Mouse (Mus musculus) brain, embryonic 18.5 days (tissue): ENCODE data around the gene Yipf4.
A peak's percentile ranks its signal among the peaks of the same experiment; 100 is the strongest.

ENCODE experiments used
- DNase-seq: peaks from one replicate; pipeline ENCODE4 v3.0.0-alpha.2; 2012; ENCODE audit warnings: low read depth, low spot score

The Yipf4 gene

DNA sequence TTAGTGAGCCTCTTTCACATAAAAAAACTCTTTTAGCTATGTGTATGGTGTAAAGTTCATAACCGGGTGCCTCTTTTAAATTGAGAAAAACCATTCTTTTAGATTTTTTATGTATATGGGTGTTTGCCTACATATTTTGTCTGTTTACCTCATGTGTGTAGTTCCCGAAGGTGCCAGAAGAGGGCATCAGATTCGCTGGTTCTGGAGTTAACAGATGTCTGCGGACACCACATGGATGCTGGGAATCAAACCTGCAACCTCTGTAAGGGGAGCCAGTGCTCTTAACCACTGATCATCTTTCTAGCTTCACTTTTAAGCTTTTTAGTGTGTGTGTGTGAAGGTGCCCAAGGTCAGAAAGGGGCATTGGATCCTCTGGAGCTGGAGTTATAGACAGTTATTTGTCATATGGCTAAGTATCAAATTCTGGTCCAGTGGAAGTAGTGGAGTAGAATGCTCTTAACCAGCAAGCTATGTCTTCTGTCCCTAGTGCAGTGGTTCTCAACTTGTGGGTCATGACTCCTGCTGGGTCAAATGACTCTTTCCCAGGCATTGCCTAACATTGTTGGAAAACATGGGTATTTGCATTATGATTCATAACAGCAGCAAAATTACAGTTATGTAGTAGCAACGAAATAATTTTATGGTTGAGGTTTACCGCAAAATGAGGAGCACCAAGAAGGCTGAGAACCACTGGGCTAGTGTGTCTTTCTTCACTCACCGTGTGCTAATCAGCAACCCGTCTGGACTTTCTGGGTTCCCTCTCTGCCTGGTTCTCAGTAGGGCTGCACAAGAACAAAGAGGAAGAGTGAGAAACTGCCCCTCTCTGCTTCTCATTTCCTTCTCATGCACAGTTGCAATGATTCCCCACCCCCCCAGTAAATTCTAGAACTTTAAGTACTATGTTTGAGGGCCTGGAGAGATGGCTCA is 33.8 kb downstream of the Yipf4 start:
- no peak for DNase-seq

DNA sequence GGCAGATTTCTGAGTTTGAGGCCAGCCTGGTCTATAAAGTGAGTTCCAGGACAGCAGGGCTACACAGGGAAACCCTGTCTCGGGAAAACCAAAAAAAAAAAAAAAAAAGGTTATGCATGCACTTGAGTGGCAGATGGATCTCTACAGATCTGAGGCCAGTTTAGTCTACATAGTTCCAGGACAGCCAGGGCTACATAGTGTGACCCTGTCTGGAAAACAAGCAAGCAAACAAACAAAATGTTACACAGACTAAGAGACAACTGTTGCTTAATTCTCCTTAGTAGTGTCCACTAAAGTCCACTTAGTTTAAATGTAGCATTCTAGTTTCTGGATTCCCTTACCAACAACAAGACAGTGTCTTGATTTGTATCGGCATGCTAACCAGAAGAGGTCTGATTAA is 36.8 kb downstream of the Yipf4 start:
- DNase-seq: no peak

DNA sequence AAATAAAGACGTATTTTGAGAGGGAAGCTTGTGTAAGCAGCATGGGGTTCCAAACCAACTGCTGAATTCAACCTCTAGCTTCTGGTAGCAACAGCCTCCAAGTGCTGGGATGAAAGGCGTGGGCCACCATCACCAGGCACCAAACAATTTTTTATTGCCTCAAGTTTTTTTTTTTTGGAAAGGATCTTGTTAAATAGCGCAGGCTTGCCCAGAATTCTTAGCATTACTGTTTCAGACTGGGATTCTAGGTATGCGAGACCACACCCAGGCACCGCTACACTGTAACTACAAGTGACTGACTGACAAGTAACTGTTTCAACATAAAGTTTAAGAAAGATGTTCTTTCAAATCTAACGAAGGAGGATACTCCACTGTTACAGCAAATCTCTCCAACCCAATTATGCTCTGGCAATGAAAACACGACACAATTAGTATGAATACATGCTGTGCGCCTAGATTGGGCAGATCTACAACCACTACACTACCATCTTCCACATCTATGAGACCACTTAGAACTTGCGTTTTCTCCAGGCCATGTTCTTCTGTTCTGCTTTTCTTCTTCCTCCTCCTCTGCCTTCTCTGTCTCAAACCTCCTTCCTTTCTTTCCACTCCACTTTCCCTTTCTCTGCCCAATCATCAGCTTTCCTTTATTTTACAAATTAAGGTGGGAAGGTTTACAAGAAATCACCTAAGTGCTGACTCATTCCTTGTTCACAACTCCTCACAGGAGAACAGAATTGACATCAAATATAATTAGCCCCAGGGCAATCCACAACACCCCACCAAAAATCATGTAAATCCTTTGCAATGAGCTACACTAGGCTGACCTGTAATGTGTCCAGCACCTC is 37.7 kb downstream of the Yipf4 start:
- DNase-seq: no peak

DNA sequence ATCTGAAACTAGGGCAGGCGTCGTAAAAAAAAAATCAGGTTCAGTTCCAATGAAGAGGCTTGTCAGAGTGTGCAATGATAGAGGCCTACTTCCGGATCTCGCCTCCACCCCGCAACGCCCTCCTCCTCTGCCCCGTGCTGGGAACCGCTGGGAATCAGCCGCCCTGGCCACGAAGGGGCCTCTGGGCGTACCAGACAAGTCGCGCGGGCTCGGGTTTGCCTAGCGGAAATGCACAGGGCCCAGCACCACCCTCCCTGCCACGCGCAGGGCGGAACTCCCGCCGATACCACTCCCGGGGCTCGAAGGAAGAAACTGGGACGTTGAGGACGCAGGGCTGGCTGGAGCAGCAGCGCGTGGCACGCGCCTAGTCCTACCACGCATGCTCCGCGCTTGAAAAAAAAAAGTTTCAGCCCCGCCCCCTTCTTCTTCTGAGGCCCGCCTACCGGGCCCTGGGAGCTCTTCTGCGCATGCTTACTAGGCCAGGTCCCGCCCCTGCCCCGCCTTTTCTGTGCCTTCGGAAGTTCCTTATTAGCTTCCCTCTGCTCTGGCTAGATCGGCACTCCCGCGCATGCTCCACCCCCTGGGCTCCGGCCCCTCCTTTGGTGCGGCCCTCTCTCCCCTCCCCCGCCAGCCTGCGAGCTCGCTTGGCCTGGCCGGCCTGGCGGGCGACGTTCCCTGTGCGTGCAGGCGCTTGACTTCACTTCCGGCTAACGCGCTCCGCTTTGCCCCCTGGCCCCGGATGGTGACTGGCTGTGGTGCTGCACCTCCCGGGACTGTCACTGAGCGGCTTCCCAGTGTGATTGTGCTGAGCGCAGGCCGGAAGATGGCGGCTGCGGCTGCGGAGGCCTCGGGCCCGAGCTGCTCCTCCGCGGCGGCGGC is 38.7 kb downstream of the Yipf4 start, which contains the start of gene Birc6:
Birc6 (plus strand) TSS at position 567 of the 879 bp plus-strand sequence.
- DNase-seq: peak; percentile 99

DNA sequence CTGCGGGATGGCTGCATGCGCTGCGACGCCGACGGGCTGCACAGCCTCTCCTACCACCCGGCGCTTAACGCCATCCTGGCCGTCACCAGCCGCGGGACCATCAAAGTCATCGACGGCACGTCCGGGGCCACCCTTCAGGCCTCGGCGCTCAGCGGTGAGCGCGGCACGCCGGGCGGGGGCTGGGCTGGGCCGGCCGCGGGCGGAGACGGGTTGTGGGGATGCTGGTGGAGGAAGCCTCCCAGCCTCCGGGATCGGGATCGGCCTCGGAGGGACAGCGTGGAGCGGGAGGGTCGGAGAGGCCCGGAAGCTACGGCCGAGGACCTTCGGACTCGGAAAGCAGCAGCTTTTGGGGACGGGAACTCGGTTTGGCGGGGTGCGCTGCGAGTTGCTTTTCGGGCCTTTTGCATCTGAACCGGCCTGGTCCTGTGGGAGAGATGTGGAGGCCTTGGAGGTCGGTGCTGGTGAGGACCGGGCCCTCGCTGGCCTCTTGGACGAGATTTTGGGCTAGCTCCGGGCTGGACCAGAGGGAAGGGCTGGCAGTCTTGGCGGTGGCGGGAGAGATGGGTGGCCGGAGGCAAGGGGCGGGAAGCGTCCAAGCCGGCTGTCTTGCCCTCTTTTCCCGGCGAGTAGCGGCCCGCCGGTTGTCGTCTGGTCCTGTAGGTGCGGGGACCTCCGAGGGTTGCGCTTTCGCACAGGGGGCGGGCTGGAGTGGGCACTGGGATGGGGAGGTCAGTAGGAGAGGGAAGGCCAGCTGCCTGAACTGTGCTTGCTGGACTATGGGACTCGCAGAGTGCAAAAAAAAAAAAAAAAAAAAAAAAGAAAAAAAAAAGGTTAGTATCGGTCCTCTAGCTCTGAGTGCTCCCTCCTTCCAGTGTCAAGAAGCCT is 39.6 kb downstream of the Yipf4 start:
- DNase-seq: peak; percentile 8

DNA sequence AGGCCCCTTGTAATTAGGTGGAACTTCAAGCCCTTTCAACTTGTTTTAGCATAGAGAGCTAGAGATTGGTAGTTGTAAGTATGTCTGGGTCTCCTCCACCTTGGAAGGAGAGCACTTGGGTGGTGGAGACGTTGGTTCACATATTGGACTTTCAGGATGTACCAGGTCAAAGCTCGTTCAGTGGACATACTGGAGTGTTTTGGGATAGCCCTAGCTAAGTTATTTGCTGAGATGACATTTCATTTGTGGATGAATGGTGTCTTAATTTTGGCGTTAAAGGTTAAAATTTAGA is 40.2 kb downstream of the Yipf4 start:
- no peak for DNase-seq

DNA sequence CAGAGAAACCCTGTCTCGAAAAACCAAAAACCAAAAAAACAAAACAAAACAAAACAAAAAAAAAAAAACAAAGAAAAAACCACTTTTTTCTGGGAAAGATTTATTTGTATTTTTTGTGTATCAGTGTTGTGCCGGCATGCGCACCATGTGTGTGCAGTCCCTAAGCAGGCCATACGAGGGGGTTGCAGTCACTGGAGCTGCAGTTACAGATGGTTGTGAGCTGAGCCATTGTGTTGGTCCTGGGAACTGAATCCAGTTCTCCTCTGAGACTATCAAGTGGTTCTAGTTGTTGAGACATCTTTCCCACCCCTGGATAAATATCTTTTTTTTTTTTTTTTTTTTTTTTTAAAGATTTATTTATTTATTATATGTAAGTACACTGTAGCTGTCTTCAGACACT is 45.7 kb downstream of the Yipf4 start:
- no peak for DNase-seq

DNA sequence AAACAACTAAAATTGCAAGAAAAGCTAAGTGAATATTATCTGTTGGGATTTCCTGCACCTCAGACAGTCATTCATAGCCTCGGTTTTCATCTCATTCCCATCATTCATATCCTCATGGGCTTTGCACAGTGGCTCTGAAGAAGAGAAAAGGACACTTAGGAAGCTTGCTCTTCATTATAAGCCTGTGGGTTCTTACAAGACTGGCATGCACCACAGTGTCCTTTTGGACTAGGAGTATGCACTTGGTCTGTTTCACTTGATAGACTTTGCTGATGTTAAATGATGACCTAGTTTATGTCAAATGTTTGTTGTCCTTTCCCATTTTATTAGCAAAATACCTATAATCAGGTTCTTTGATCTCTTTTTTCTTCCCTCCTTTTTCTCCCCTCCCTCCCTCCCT is 48.2 kb downstream of the Yipf4 start:
- DNase-seq: no peak

DNA sequence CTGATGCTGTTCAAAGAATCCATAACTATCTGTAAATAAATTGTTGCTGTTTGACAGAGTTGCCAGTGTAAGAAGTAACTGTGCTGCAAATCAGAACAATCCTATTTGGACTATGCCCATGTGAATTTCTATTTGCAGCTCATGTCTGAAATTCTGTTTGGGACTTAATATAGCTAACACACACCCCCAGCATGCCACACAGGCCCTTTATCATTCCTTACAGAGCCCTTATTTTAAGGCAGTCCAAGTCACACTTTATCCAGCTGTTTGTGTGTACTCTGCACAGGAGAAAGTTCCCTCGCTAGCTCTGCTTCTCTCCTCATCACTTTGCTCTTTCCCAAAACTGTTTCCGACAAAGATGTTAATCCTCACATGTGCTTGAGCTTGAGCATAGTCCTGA is 54.3 kb downstream of the Yipf4 start:
- no peak for DNase-seq
